Mouse (Mus musculus): ENCODE results near the gene Dppa2. TPM values are rescaled to one million over a fixed set of nuclear protein-coding genes. Genes with fewer than 3 reads are reported as not detected.
"Not testable (repeated sequence)": the region's sequence is repeated elsewhere in the genome, so short reads cannot be mapped to it uniquely, and the experiment has no call there.

Dppa2 gene
- not detected for total RNA-seq (2021)
- long read RNA-seq, experiment 1 = 0 reads
- long read RNA-seq, experiment 2 = 0 reads

GRCm38 (mm10) chr16:48303509-48303908 lies at the start of gene Dppa2:
Gene Dppa2 (plus strand): TSS chr16:48303908.
- no peak for DNase-seq

GRCm38 (mm10) chr16:48254584-48254983 lies 49.1 kb upstream of the Dppa2 start:
- no peak for DNase-seq

GRCm38 (mm10) chr16:48259519-48259918 lies 44.2 kb upstream of the Dppa2 start:
- no peak for DNase-seq

GRCm38 (mm10) chr16:48262901-48263300 lies 40.8 kb upstream of the Dppa2 start:
- no peak for DNase-seq

- no peak for DNase-seq
Observed at GRCm38 (mm10) chr16:48265856-48266255, 37.9 kb upstream of the Dppa2 start.

GRCm38 (mm10) chr16:48276940-48277339 lies 26.8 kb upstream of the Dppa2 start:
- DNase-seq = no peak

GRCm38 (mm10) chr16:48280883-48281282 lies 22.8 kb upstream of the Dppa2 start:
- no peak for DNase-seq

- DNase-seq = no peak
Observed at GRCm38 (mm10) chr16:48282801-48283200, 20.9 kb upstream of the Dppa2 start.

- no peak for DNase-seq
Observed at GRCm38 (mm10) chr16:48283517-48283916, 20.2 kb upstream of the Dppa2 start, which contains the start of gene Dppa4. Gene Dppa4 (plus strand): TSS chr16:48283733.

GRCm38 (mm10) chr16:48285517-48285916 lies 18.2 kb upstream of the Dppa2 start:
- no peak for DNase-seq

- no peak for DNase-seq
Observed at GRCm38 (mm10) chr16:48297384-48298136, 6.1 kb upstream of the Dppa2 start.

- no peak for DNase-seq
Observed at GRCm38 (mm10) chr16:48299884-48300283, 3.8 kb upstream of the Dppa2 start.

- DNase-seq = no peak
Observed at GRCm38 (mm10) chr16:48303983-48304382, 275 bp downstream of the Dppa2 start.

GRCm38 (mm10) chr16:48308916-48309315 lies 5.2 kb downstream of the Dppa2 start:
- DNase-seq = not testable (repeated sequence)

GRCm38 (mm10) chr16:48309912-48310630 lies 6.4 kb downstream of the Dppa2 start:
- DNase-seq = no peak

- DNase-seq = no peak
Observed at GRCm38 (mm10) chr16:48315294-48315693, 11.6 kb downstream of the Dppa2 start.

GRCm38 (mm10) chr16:48320781-48321180 lies 17.1 kb downstream of the Dppa2 start:
- DNase-seq = no peak

- no peak for DNase-seq
Observed at GRCm38 (mm10) chr16:48323133-48323532, 19.4 kb downstream of the Dppa2 start.

- no peak for DNase-seq
Observed at GRCm38 (mm10) chr16:48323602-48324345, 20.1 kb downstream of the Dppa2 start.

- peak; percentile 3 for DNase-seq
Observed at GRCm38 (mm10) chr16:48326903-48327302, 23.2 kb downstream of the Dppa2 start.

GRCm38 (mm10) chr16:48328420-48328819 lies 24.7 kb downstream of the Dppa2 start:
- no peak for DNase-seq

GRCm38 (mm10) chr16:48331822-48332221 lies 28.1 kb downstream of the Dppa2 start:
- DNase-seq = no peak

- no peak for DNase-seq
Observed at GRCm38 (mm10) chr16:48335326-48335725, 31.6 kb downstream of the Dppa2 start.

Data from adrenal gland, postnatal 10 days (tissue).